19 mouse cellular contexts compared by ENCODE assay signal in the genomic region with DNA sequence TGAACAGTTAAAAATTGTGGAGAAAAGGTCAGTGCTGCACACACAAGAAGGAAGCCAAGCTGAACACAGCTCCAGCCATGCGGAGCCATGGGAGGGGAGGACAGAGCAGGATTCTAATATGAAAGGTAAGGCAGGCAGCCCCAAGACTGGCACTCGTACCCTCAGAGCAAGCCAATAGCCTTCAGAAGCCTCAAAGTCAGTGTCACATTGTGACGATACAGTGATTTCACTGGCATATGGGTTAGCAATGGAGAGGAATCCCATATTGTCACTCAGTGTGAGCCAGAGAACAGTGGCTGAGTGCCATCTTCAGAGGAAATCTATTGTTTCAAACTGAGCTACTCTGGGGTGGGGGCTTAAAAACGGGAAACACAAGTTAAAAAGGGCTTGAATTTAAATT.
DNase-seq lines count a peak whose midpoint lies in the region; ATAC-seq lines count a peak whose summit lies in the region.
"Had no signal": no experiment of that assay in that cellular context is flagged by ENCODE, and none has a peak within 500 bp of the region (broad histone marks: within the 10 kb centered on the region; RNA-seq: fewer than 3 reads in every experiment).

No protein-coding gene starts in this region.

- no peak overlapping the region for H3K9ac ChIP-seq in hindbrain, embryonic 14.5 days
- no peak overlapping the region for H3K9ac ChIP-seq in hindbrain, embryonic 13.5 days
- no peak overlapping the region for H3K9ac ChIP-seq in neural tube, embryonic 14.5 days (replicated peaks; ENCODE audit: low read depth, low read length)
- H3K9ac ChIP-seq in neural tube, embryonic 15.5 days (replicated peaks), result no peak overlapping the region
- H3K9ac ChIP-seq: heart, embryonic 15.5 days; midbrain, embryonic 12.5 days; neural tube, embryonic 13.5 days had no signal

- no peaks in the 10 kb centered on the region for H3K27me3 ChIP-seq in hindbrain, embryonic 14.5 days (ENCODE audit: control insufficient read depth, insufficient read depth, low read length)
- no peaks in the 10 kb centered on the region for H3K27me3 ChIP-seq in hindbrain, embryonic 13.5 days
- no peaks in the 10 kb centered on the region for H3K27me3 ChIP-seq in neural tube, embryonic 14.5 days (ENCODE audit: control insufficient read depth, insufficient read depth, low read length)
- no peaks in the 10 kb centered on the region for H3K27me3 ChIP-seq in neural tube, embryonic 15.5 days (replicated peaks)
- H3K27me3 ChIP-seq: heart, embryonic 15.5 days; midbrain, embryonic 12.5 days; neural tube, embryonic 13.5 days had no signal

- H3K4me3 ChIP-seq in hindbrain, embryonic 14.5 days (replicated peaks; ENCODE audit: low read length), result no peak overlapping the region
- no peak overlapping the region for H3K4me3 ChIP-seq in hindbrain, embryonic 13.5 days
- H3K4me3 ChIP-seq in neural tube, embryonic 14.5 days (ENCODE audit: low read depth, low read length), result no peak overlapping the region
- no peak overlapping the region for H3K4me3 ChIP-seq in neural tube, embryonic 15.5 days (replicated peaks)
- H3K4me3 ChIP-seq: heart, embryonic 15.5 days; midbrain, embryonic 12.5 days; neural tube, embryonic 13.5 days had no signal

- H3K36me3 ChIP-seq in hindbrain, embryonic 14.5 days (replicated peaks; ENCODE audit: control insufficient read depth, insufficient read depth), result no peaks in the 10 kb centered on the region
- no peaks in the 10 kb centered on the region for H3K36me3 ChIP-seq in hindbrain, embryonic 13.5 days
- no peaks in the 10 kb centered on the region for H3K36me3 ChIP-seq in neural tube, embryonic 14.5 days (ENCODE audit: control insufficient read depth, insufficient read depth, low read length)
- H3K36me3 ChIP-seq in neural tube, embryonic 15.5 days, result no peaks in the 10 kb centered on the region
- H3K36me3 ChIP-seq: heart, embryonic 15.5 days; midbrain, embryonic 12.5 days; neural tube, embryonic 13.5 days had no signal

- H3K4me2 ChIP-seq in hindbrain, embryonic 14.5 days (replicated peaks), result no peak overlapping the region
- no peak overlapping the region for H3K4me2 ChIP-seq in hindbrain, embryonic 13.5 days
- H3K4me2 ChIP-seq in neural tube, embryonic 14.5 days (ENCODE audit: low read depth, low read length), result no peak overlapping the region
- H3K4me2 ChIP-seq in neural tube, embryonic 15.5 days, result no peak overlapping the region
- H3K4me2 ChIP-seq: heart, embryonic 15.5 days; midbrain, embryonic 12.5 days; neural tube, embryonic 13.5 days had no signal

- H3K9me3 ChIP-seq in hindbrain, embryonic 14.5 days (ENCODE audit: control insufficient read depth, low read length), result no peaks in the 10 kb centered on the region
- H3K9me3 ChIP-seq in hindbrain, embryonic 13.5 days, result no peaks in the 10 kb centered on the region
- H3K9me3 ChIP-seq in neural tube, embryonic 14.5 days (ENCODE audit: control insufficient read depth, low read length), result no peaks in the 10 kb centered on the region
- no peaks in the 10 kb centered on the region for H3K9me3 ChIP-seq in neural tube, embryonic 15.5 days (replicated peaks)
- H3K9me3 ChIP-seq: heart, embryonic 15.5 days; midbrain, embryonic 12.5 days; neural tube, embryonic 13.5 days had no signal

- H3K4me1 ChIP-seq in hindbrain, embryonic 14.5 days (replicated peaks; ENCODE audit: control insufficient read depth, insufficient read depth, low read length), result no peaks in the 10 kb centered on the region
- H3K4me1 ChIP-seq in hindbrain, embryonic 13.5 days (replicated peaks), result peaks cover 4% of the 10 kb centered on the region; the same call in 1 of the 2 replicates
- no peaks in the 10 kb centered on the region for H3K4me1 ChIP-seq in neural tube, embryonic 14.5 days (ENCODE audit: control insufficient read depth, insufficient read depth, low read length)
- H3K4me1 ChIP-seq in neural tube, embryonic 15.5 days, result no peaks in the 10 kb centered on the region
- H3K4me1 ChIP-seq: heart, embryonic 15.5 days; midbrain, embryonic 12.5 days; neural tube, embryonic 13.5 days had no signal

- peak; percentile 71; the same call in 1 of the 2 replicates for ATAC-seq in hindbrain, embryonic 14.5 days (ENCODE audit: low FRiP score)
- ATAC-seq in hindbrain, embryonic 13.5 days (ENCODE audit: low FRiP score), result no peak
- ATAC-seq in neural tube, embryonic 14.5 days (ENCODE audit: low read depth), result peak; percentile 21; the same call in 1 of the 2 replicates
- no peak for ATAC-seq in neural tube, embryonic 15.5 days (ENCODE audit: low FRiP score)
- no peak for ATAC-seq in monocyte, adult 5-6 weeks (replicated peaks; ENCODE audit: insufficient number of reproducible peaks, low FRiP score, low TSS enrichment, poor library complexity, severe bottlenecking)
- ATAC-seq: intestine, postnatal 0 days; lung, postnatal 0 days had no signal

- H3K27ac ChIP-seq in hindbrain, embryonic 14.5 days, result 0 out of 2 replicates have a peak overlapping the region, but pooled peaks have one; percentile 6
- no peak overlapping the region for H3K27ac ChIP-seq in hindbrain, embryonic 13.5 days
- H3K27ac ChIP-seq in neural tube, embryonic 14.5 days (ENCODE audit: low read depth, low read length), result no peak overlapping the region
- H3K27ac ChIP-seq in neural tube, embryonic 15.5 days (replicated peaks), result no peak overlapping the region
- H3K27ac ChIP-seq: heart, embryonic 15.5 days; kidney, postnatal 0 days; midbrain, embryonic 12.5 days; neural tube, embryonic 13.5 days had no signal

- DNase-seq in hindbrain, embryonic 14.5 days (ENCODE audit: low spot score), result no peak
- peak; percentile 94 for DNase-seq in cerebellum, adult 9-10 months
- DNase-seq in right cerebral cortex, postnatal 25 days, result no peak
- DNase-seq: adrenal gland, postnatal 36 days; B cell, adult 2 months; gastrocnemius, postnatal 25 days; liver; spleen, adult 18-20 months; thymus, adult 18-20 months had no signal

- 61% methylated on average over 4 of the region's 4 CpGs for WGBS in hindbrain, embryonic 14.5 days
- 79% methylated on average over 4 of the region's 4 CpGs for WGBS in hindbrain, embryonic 13.5 days
- WGBS in neural tube, embryonic 14.5 days, result 80% methylated on average over 4 of the region's 4 CpGs
- WGBS in neural tube, embryonic 15.5 days, result 68% methylated on average over 4 of the region's 4 CpGs

Comparison
In these comparisons a context has a peak if more than half of its experiments do, and no peak if none do; other contexts are left out.
1. ATAC-seq: peak in hindbrain, embryonic 14.5 days (single experiment) and neural tube, embryonic 14.5 days (single experiment); none in hindbrain, embryonic 13.5 days (single experiment), neural tube, embryonic 15.5 days (single experiment) and monocyte, adult 5-6 weeks (single experiment).